Mouse (Mus musculus): ENCODE data around the gene Fanca.
"Not testable (repeated sequence)": the region's sequence is repeated elsewhere in the genome, so short reads cannot be mapped to it uniquely, and the experiment has no call there.

Gene Fanca

GRCm38 (mm10) chr8:123267926-123268656 is 50.3 kb downstream of the Fanca start:
- no peak for DNase-seq

GRCm38 (mm10) chr8:123257593-123257992 is 60.8 kb downstream of the Fanca start:
- DNase-seq, result not testable (repeated sequence)

DNA sequence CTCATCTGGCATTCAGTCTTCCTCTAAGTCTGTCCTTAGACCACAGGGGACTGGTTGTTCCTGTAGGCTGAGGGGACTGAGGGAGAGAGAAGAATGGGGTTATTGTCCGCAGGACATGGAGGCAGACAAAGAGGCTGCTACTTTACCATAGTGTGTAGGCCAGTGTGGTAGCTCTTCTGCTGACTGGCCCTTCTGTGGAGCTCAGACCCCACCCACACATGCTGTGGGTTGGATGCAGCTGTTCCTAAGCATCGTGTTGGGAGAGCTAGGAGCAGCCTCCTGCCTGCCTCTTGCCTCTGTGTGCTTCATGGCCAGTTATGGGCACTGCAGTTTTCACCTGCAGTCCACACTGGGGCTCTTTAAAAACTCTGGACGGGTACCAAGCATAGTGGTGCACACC is 61.3 kb downstream of the Fanca start:
- no peak for DNase-seq

DNA sequence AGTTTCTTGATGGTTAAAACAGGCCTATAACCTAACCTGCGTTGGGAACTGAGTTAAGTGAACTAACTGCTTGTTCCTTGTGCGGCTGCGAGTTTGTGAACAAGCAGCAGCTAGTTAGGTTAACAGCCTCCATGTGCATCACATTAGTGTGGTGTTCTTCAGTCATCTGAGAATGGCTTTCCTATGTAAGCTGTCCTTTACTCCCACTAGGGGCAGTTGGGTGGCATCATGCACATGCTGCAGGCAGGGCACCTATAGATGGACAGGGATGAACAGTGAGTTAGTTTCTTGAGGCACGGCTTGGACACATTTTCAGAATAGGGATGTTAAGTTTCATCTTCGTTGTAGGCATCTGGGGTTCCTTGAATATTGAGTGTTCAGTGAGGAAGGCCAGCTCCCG is 63.2 kb downstream of the Fanca start:
- no peak for DNase-seq

GRCm38 (mm10) chr8:123254099-123254885 is 64.1 kb downstream of the Fanca start, which contains the start of the genes Zfp276 and Vps9d1:
TSS of gene Zfp276 (plus strand) at chr8:123254195.
TSS of gene Vps9d1 (minus strand) at chr8:123254348.
- DNase-seq, result peak; percentile 78

DNA sequence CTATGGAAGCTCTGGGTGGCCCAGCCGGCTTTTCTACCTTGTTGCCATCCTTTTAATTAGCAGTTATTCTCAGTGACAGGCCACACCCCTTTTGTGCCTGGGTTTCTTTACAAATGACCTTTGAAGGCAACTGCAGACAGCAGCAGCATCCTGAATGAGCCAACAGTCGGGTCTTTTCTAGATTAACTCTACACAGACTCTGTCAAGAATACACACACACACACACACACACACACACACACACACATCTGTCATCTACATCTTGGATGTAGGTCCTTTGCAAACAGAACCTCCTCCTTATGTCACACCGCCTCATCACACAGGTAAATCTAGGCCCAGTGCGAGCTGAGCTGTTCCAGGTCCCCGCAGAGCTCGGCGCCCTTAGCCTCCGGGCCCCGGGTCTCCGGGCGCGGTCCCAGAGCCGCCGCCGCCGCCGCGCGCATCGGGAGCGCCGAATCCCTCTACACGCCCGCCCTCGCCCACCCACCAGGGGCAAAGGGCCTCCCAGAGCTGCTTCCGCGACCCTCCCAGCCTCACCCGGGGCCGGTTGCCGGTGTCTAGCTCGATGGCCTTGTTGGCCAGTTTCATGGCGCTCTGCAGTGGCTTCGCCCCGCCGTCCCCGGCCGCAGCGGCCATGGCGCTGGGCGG is 64.8 kb downstream of the Fanca start:
- DNase-seq, result no peak

DNA sequence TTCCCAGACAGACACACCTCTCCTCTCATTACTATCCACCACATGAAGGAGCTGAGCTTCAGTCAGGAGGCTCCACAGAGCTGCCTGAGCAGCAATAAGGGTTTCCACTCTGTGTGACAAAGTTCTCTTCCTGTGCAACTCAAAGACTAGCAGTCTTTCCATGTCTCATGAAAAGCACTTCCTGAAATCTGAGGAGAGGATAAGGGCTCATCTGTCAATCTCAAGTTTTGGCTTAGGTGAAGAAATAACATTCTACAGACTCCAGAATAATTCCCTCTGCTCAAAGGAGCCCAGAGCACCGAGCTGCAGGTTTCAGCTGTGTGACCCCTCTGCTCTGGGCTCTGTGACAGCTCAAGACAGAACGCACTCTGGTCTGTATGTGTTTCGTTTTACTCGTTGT is 65.5 kb downstream of the Fanca start:
- DNase-seq, result no peak

- no peak for DNase-seq
These were observed 67.4 kb downstream of the Fanca start for GRCm38 (mm10) chr8:123250940-123251339.

DNA sequence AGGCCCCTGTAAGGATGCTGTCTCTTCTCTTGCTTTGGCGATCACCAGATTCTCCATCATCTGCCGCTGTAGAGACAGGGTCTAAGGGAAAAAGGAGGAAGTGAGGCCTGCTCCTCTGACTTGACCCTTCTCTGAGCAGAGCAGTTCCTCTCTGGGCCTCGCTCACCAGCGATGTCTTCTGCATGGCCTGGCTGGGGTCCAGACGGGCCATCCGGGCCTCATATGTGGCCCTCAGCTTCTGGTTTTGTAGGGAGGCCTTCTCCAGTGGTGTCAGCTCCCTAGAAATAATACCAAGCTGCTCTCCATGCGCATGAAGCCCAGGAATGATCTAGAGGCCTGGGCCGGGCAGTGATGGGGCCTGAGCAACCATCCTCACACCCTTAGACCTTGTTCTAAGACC is 69.8 kb downstream of the Fanca start:
- no peak for DNase-seq

DNA sequence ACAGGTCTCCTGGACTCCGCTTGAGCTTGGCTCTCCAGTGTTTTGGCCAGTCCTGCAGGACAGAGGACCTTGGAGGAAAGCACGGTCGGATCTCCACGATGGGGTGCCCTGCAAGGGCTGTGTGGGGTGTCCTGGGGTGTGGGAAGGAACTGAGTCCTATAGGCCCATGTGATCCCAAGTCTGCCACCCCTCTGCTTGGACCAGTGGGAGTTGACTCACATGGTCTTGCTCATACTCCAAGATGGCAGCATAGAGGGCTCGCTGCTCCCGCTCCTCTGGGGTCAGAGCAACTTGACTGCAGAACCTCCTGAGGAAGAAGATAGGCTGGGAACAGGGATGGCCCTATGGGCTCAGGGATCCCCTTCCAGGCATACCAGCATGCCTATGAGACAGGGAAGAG is 70.6 kb downstream of the Fanca start:
- DNase-seq, result no peak

DNA sequence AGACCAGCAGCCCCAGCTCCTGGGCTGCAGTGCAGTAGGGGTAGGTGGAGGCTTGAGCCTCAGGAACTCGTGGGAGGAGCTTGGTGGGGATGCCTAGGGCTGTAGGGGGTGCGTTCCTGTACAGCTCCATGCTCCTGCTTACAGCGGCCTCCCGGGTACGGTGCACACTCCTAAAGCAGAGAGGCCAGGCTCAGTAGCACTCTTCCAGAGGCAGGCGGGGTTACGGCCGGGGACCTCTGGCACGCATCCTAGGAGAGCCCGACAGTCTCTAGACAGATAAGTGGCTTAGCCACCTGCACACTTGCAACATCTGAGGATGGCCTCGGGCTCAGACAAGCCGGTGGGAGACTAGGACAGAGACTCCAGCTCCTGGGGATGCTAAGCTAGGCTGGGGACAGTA is 72.8 kb downstream of the Fanca start:
- no peak for DNase-seq

- no peak for DNase-seq
These were observed 74.0 kb downstream of the Fanca start for GRCm38 (mm10) chr8:123244382-123244781.

GRCm38 (mm10) chr8:123243053-123243452 is 75.3 kb downstream of the Fanca start:
- DNase-seq, result no peak

- DNase-seq, result no peak
These were observed 76.1 kb downstream of the Fanca start for GRCm38 (mm10) chr8:123242107-123242923.

GRCm38 (mm10) chr8:123239398-123239797 is 79.0 kb downstream of the Fanca start:
- DNase-seq, result no peak

- peak; percentile 86 for DNase-seq
These were observed 82.6 kb downstream of the Fanca start, which contains the start of gene Spata2l for GRCm38 (mm10) chr8:123235520-123236497. TSS of gene Spata2l (minus strand) at chr8:123236233.

- DNase-seq, result peak; percentile 68
These were observed 83.4 kb downstream of the Fanca start for GRCm38 (mm10) chr8:123234918-123235519.

GRCm38 (mm10) chr8:123233760-123234159 is 84.6 kb downstream of the Fanca start:
- DNase-seq, result no peak

DNA sequence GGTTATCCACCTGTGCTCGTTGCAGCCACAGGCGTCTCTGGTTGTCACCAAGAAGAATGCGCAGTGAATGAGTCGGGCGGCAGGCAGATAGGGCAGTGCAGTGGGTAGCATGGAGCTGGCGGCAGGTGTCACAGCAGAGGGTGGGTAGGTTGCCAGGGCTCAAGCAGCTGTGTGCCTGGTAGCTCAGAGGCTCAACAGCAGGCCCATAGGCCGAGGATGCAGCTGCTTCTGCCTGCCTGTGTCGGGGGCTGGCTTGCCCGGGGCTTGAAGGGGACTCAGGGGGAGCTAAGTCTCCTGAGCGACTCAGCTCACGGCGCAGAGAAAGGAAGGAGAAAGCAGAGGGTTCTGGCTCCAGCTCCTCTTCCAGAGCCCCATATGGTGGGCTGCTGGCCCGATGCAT is 85.1 kb downstream of the Fanca start:
- no peak for DNase-seq

- DNase-seq, result no peak
These were observed 85.8 kb downstream of the Fanca start for GRCm38 (mm10) chr8:123232553-123232952.

DNA sequence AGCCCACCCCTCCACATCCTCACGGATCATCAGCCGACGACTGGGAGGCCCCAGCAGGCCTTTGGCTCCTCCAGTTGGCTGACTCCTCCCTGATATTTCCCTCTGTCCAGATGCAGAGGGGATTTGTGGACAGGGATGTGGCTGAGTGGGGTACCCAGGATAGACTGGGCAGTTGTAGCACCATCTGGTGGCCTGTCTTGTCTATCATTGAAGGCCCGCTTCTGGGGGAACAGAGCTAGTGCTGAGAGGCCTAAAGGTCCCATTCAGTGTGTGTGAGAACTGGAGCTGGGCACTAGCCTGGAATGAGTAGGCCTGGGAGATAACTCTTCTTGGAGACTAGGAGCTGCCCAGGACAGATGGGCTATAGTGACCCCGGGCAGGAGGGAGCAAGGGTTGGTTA is 86.6 kb downstream of the Fanca start:
- no peak for DNase-seq

Data from cerebellum, adult 11-12 months (tissue).